ENCODE assay signal across 13 mouse cellular contexts in genomic region chr5:73228291-73229049, GRCm38 (mm10). TPM values are rescaled to one million over a fixed set of nuclear protein-coding genes. Genes with fewer than 3 reads are reported as not detected.
A peak's percentile ranks its signal among the peaks of the same experiment; 100 is the strongest.
DNase-seq lines count a peak whose midpoint lies in the region; ATAC-seq and TF ChIP-seq lines count a peak whose summit lies in the region.
"Had no signal": no experiment of that assay in that cellular context is flagged by ENCODE, and none has a peak within 500 bp of the region (broad histone marks: within the 10 kb centered on the region; RNA-seq: fewer than 3 reads in every experiment).

No protein-coding gene starts in this region.

- ATAC-seq in heart, embryonic 14.5 days (ENCODE audit: insufficient number of reproducible peaks, insufficient read depth, low FRiP score, low read depth), result no peak
- no peak for ATAC-seq in liver, embryonic 11.5 days (replicated peaks; ENCODE audit: low FRiP score)
- ATAC-seq in megakaryocyte progenitor cell, adult 5-6 weeks (replicated peaks; ENCODE audit: poor library complexity), result peak; percentile 74

- no peaks in the 10 kb centered on the region for H3K36me3 ChIP-seq in heart, embryonic 14.5 days (ENCODE audit: control insufficient read depth, insufficient read depth, low read length)
- H3K36me3 ChIP-seq in liver, adult 2 months (ENCODE audit: control insufficient read depth, insufficient read depth, low read length), result no peaks in the 10 kb centered on the region
- H3K36me3 ChIP-seq in liver, embryonic 11.5 days (ENCODE audit: control insufficient read depth, insufficient read depth, low read length), result no peaks in the 10 kb centered on the region
- H3K36me3 ChIP-seq: embryonic facial prominence, embryonic 15.5 days; hindbrain, embryonic 15.5 days; limb, embryonic 15.5 days had no signal

- H3K27ac ChIP-seq in heart, embryonic 14.5 days (replicated peaks in 1 of 2; ENCODE audit: control insufficient read depth in 1 of 2, insufficient read depth in 1 of 2, low read depth in 2 of 2, low read length in 2 of 2), result peak overlapping the region; percentile 77 to 85
- no peak overlapping the region for H3K27ac ChIP-seq in liver, adult 2 months (replicated peaks; ENCODE audit: insufficient read depth, low read depth, low read length)
- no peak overlapping the region for H3K27ac ChIP-seq in liver, embryonic 11.5 days (ENCODE audit: low read depth, low read length)
- H3K27ac ChIP-seq in cerebellum, adult 2 months (ENCODE audit: insufficient read depth, low read length), result no peak overlapping the region
- H3K27ac ChIP-seq: embryonic facial prominence, embryonic 15.5 days; hindbrain, embryonic 15.5 days; limb, embryonic 15.5 days had no signal

- 0 out of 2 replicates have a peak overlapping the region, but pooled peaks have one; percentile 1 for H3K4me2 ChIP-seq in heart, embryonic 14.5 days (ENCODE audit: low read length)
- no peak overlapping the region for H3K4me2 ChIP-seq in liver, embryonic 11.5 days
- H3K4me2 ChIP-seq: embryonic facial prominence, embryonic 15.5 days; hindbrain, embryonic 15.5 days; limb, embryonic 15.5 days had no signal

- H3K9me3 ChIP-seq in heart, embryonic 14.5 days (ENCODE audit: control insufficient read depth, low read length), result no peaks in the 10 kb centered on the region
- H3K9me3 ChIP-seq in liver, embryonic 11.5 days (ENCODE audit: control insufficient read depth, low read length), result no peaks in the 10 kb centered on the region
- H3K9me3 ChIP-seq: embryonic facial prominence, embryonic 15.5 days; hindbrain, embryonic 15.5 days; limb, embryonic 15.5 days had no signal

- intact Hi-C loops in heart, postnatal 10 days (cut with DNase I), result no loop called here

- no peak overlapping the region for H3K4me3 ChIP-seq in heart, embryonic 14.5 days (ENCODE audit: control insufficient read depth in 1 of 2, insufficient read depth in 1 of 2, low read depth in 1 of 2, low read length in 2 of 2)
- H3K4me3 ChIP-seq in liver, adult 2 months (ENCODE audit: insufficient read depth, low read depth, low read length), result no peak overlapping the region
- no peak overlapping the region for H3K4me3 ChIP-seq in liver, embryonic 11.5 days (ENCODE audit: low read depth, low read length)
- no peak overlapping the region for H3K4me3 ChIP-seq in cerebellum, adult 2 months (replicated peaks; ENCODE audit: insufficient read depth, low read depth, low read length)
- H3K4me3 ChIP-seq: embryonic facial prominence, embryonic 15.5 days; hindbrain, embryonic 15.5 days; limb, embryonic 15.5 days had no signal

- H3K4me1 ChIP-seq in heart, embryonic 14.5 days (ENCODE audit: control insufficient read depth in 2 of 2, insufficient read depth in 2 of 2, low read length in 2 of 2), result peaks cover 49 to 62% of the 10 kb centered on the region in 2 experiments
- no peaks in the 10 kb centered on the region; the same call in 1 of the 2 replicates for H3K4me1 ChIP-seq in liver, adult 2 months (ENCODE audit: control insufficient read depth, insufficient read depth, low read length)
- peaks cover 29% of the 10 kb centered on the region for H3K4me1 ChIP-seq in liver, embryonic 11.5 days (replicated peaks; ENCODE audit: control insufficient read depth, insufficient read depth, low read length)
- peaks cover 11% of the 10 kb centered on the region; the same call in 1 of the 2 replicates for H3K4me1 ChIP-seq in cerebellum, adult 2 months (ENCODE audit: control insufficient read depth, insufficient read depth, low read length)

- no peak overlapping the region for H3K9ac ChIP-seq in heart, embryonic 14.5 days (ENCODE audit: low read length)
- H3K9ac ChIP-seq in liver, adult 2 months (ENCODE audit: low read depth, low read length), result no peak overlapping the region
- no peak overlapping the region for H3K9ac ChIP-seq in liver, embryonic 11.5 days (ENCODE audit: low read depth, low read length)
- H3K9ac ChIP-seq: embryonic facial prominence, embryonic 15.5 days; hindbrain, embryonic 15.5 days; limb, embryonic 15.5 days had no signal

- no peak for TF ChIP-seq CTCF in liver, adult 2 months (IDR thresholded peaks at IDR 0.05; ENCODE audit: low read depth, low read length)
- TF ChIP-seq CTCF in brain, embryonic 14.5 days (IDR thresholded peaks at IDR 0.05; ENCODE audit: borderline replicate concordance, extremely low read depth, insufficient read depth, insufficient read length), result no peak
- no peak for TF ChIP-seq CTCF in cerebellum, adult 2 months (IDR thresholded peaks at IDR 0.05; ENCODE audit: borderline replicate concordance, insufficient read depth, low read depth, low read length)

- H3K79me2 ChIP-seq in liver, adult 2 months (ENCODE audit: control insufficient read depth, insufficient read depth, low read length), result peaks cover 38% of the 10 kb centered on the region

- 51% methylated on average over 12 of the region's 12 CpGs for WGBS in heart, embryonic 14.5 days
- WGBS in liver, adult 2 months, result 54% methylated on average over 12 of the region's 12 CpGs
- 78% methylated on average over 12 of the region's 12 CpGs for WGBS in liver, embryonic 11.5 days
- 62% methylated on average over 12 of the region's 12 CpGs for WGBS in cerebellum, adult 2 months

- TF ChIP-seq POLR2A in liver, adult 2 months (IDR thresholded peaks at IDR 0.05; ENCODE audit: extremely low read depth, insufficient read depth, low read length), result no peak
- TF ChIP-seq POLR2A in brain, embryonic 14.5 days (IDR thresholded peaks at IDR 0.05; ENCODE audit: borderline replicate concordance, extremely low read depth, insufficient read depth, insufficient read length, poor library complexity, severe bottlenecking), result no peak
- no peak for TF ChIP-seq POLR2A in cerebellum, adult 2 months (IDR thresholded peaks at IDR 0.05; ENCODE audit: borderline replicate concordance, insufficient read depth, low read length)

- H3K27me3 ChIP-seq in heart, embryonic 14.5 days (ENCODE audit: control insufficient read depth, insufficient read depth, low read length), result no peaks in the 10 kb centered on the region
- no peaks in the 10 kb centered on the region for H3K27me3 ChIP-seq in liver, adult 2 months (ENCODE audit: control insufficient read depth, insufficient read depth, low read length)
- H3K27me3 ChIP-seq in liver, embryonic 11.5 days (replicated peaks; ENCODE audit: control insufficient read depth, insufficient read depth, low read length), result no peaks in the 10 kb centered on the region
- H3K27me3 ChIP-seq in cerebellum, adult 2 months (ENCODE audit: control insufficient read depth, insufficient read depth, low read length), result no peaks in the 10 kb centered on the region
- H3K27me3 ChIP-seq: embryonic facial prominence, embryonic 15.5 days; hindbrain, embryonic 15.5 days; limb, embryonic 15.5 days had no signal

- no peak for DNase-seq in heart, postnatal 10 days
- DNase-seq in liver, adult 2 months (ENCODE audit: extremely low read depth, low read depth, low spot score), result peak; percentile 16
- no peak for DNase-seq in liver, embryonic 11.5 days (ENCODE audit: low spot score)
- peak; percentile 26 for DNase-seq in brain, embryonic 14.5 days (ENCODE audit: low read depth)
- no peak for DNase-seq in cerebellum, adult 2 months
- DNase-seq: cerebellum, postnatal 36 days; kidney, postnatal 14 days; lung, postnatal 14 days had no signal

RNA-seq across cellular contexts. Expression of gene Fryl, which starts 27.9 kb away (rescaled TPM):
- 30.5 and 35.0 TPM in 2 replicates for polyA plus RNA-seq in heart, embryonic 14.5 days (2014; fragmentation: Nextera tagmentation; extraction: Ambion mirVana)
- total RNA-seq in heart, postnatal 10 days (2021), result 10 to 100 TPM; 47.4 to 51.3 TPM
- 18.7 and 23.4 TPM in 2 replicates for total RNA-seq in liver, adult 2 months (2014; rRNA removed)
- 9.5 and 10.1 TPM in 2 replicates for polyA plus RNA-seq in liver, adult 2 months (2012; rRNA removed)
- polyA plus RNA-seq in liver, embryonic 11.5 days (2014; fragmentation: Nextera tagmentation; extraction: Ambion mirVana), result 35.4 and 39.7 TPM in 2 replicates
- polyA plus RNA-seq in brain, embryonic 14.5 days (2012; rRNA removed), result 43.1 and 69.8 TPM in 2 replicates
- total RNA-seq in megakaryocyte progenitor cell, adult 5-6 weeks (2015), result 56.2 and 78.5 TPM in 2 replicates
- total RNA-seq in megakaryocyte progenitor cell, adult 5-6 weeks (2017), result 74.2 and 76.4 TPM in 2 replicates
- polyA plus RNA-seq in cerebellum, adult 2 months (2012; rRNA removed), result 60.2 and 61.4 TPM in 2 replicates

Comparison
In these comparisons a context has a peak if more than half of its experiments do, and no peak if none do; other contexts are left out.
1. DNase-seq: peak in liver, adult 2 months (single experiment) and brain, embryonic 14.5 days (single experiment); none in heart, postnatal 10 days (0 of 2), liver, embryonic 11.5 days (single experiment) and cerebellum, adult 2 months (0 of 2).
2. H3K27ac ChIP-seq: peak in heart, embryonic 14.5 days (2 of 2); none in liver, adult 2 months (single experiment), liver, embryonic 11.5 days (single experiment) and cerebellum, adult 2 months (single experiment).